Mouse (Mus musculus): ENCODE measurements around the gene Zmat5.

GRCm38 (mm10) chr11:4772925-4773324, 68.4 kb downstream of the Zmat5 start:
- TF ChIP-seq CHD2 (IDR thresholded peaks at IDR 0.05; ENCODE audit: low read depth, low read length), result no peak
- TF ChIP-seq ZC3H11A (IDR thresholded peaks at IDR 0.05; ENCODE audit: borderline replicate concordance, low read depth, low read length), result no peak
- no peak for TF ChIP-seq MAFK (IDR thresholded peaks at IDR 0.05; ENCODE audit: insufficient read depth, low read depth, low read length)
